Mouse (Mus musculus) left cerebral cortex, postnatal 36 days (tissue): Measurements from ENCODE around the gene Mrps18c. TPM values are rescaled to one million over a fixed set of nuclear protein-coding genes. Genes with fewer than 3 reads are reported as not detected.
A peak's percentile ranks its signal among the peaks of the same experiment; 100 is the strongest.

Experiments used
- DNase-seq, 2 experiments: peaks; one replicate each; pipeline ENCODE4 v3.0.0; 2021 to 2022; ENCODE audit warnings: low spot score in 2 of 2, mixed read lengths in 1 of 2
- intact Hi-C: fragments of 180-260 bp; cut with DNase I; formaldehyde crosslinking; loops from one replicate; pipeline ENCODE4 v1.15.1; 2025
- total RNA-seq, 2 experiments: library from RNA; stranded (reverse); gene quantifications; 2 replicates each; pipeline ENCODE4 v1.2.3; 2021

Mrps18c gene
- total RNA-seq = 10 to 100 TPM; 49.4 to 50.8 TPM

DNA sequence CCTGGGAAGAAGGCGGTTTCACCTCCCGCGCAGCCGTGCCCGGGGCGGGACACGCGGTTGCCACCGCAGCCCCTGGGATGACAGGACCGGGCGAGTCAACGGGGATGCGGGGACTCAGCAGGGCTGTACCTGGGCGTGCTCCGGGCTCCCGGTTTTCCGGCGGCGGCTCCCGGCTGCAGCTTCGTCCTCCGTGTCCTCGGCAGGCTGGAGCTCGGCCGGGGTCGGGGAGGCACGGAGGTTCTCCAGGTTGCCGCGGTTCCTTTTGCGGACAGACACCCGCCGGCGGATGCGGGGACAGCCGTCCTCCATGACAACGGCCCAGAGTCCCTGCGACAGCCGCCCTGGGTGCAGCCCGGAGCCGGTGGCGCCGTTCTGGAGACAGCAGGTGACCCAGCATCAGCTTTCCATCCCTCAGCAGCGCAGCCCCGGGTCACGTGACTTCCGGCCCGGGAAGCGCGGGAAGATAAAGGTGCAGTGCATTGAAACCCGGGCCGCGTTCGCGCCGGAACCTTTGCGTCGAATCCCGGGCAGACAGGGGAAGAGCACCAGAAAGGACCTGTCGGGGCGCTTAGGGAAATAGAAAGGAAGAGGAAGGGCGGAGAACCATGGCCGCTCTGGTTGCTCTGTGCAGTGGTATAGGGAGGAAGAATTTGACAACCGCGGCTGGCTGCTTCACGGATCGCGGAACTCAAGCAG is at the start of gene Mrps18c, which contains the start of gene Helq:
TSS of gene Mrps18c (plus strand) at position 463 of the 696 bp plus-strand sequence.
TSS of gene Helq (minus strand) at position 434 of the 696 bp plus-strand sequence.
- DNase-seq = peak; percentile 92 to 93
- intact Hi-C loops = loop anchor here (2.0 to 10.0 kb wide), 2 partner anchors 48 to 264 kb away; no protein-coding TSS in a partner anchor

DNA sequence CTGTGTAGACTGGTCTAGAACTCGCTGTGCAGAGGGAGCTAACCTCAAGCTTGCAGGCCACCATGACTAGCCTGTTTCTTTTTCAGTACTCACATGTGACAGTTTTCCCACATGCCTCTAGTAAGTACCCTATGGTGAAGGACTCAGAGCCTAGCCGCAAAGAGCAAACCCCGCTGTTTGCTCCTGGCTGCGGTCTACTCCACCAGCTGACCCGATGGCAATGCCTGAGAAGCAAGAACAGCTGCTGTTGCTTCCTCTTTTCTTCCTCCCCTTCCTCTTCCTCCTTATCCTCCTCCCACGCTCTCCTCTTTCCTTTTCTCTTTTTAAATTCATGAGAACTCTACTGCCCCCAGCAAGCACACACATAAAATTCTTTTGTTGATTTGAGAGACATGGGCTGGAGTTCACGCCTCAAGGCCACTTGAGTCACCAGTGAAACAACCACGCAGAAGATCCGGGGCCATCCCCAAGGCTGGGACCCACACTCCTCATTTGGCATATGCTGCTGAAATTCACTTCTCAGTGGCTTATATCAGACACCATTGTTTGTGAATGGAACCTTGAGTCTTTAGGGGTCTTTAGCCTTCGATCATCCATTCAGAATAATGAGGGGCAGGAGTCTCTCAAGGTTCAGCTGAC is 47.7 kb upstream of the Mrps18c start:
- intact Hi-C loops = no loop called here

DNA sequence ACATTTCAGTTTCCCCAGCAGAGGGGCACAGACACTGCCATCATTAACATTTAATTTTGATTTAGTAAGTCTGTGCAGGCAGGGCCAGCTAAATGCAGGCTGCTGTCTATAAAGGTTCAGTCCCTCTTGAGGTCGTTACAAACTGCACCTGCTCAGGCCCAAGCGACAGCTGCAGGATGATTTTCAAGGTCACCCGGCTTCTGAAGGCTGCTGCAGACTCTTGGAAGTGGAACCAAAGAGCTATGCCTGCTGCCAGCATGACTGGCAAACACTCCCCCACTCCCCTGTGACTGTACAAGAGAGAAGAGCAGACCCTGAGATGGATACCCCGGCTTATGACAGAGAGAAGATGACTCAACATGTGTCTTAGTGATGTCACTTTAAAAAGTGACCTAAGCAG is 46.8 kb upstream of the Mrps18c start:
- intact Hi-C loops = no loop called here
- no peak for DNase-seq

More for the DNA sequence above, 47.7 kb upstream of the Mrps18c start:
- no peak for DNase-seq

DNA sequence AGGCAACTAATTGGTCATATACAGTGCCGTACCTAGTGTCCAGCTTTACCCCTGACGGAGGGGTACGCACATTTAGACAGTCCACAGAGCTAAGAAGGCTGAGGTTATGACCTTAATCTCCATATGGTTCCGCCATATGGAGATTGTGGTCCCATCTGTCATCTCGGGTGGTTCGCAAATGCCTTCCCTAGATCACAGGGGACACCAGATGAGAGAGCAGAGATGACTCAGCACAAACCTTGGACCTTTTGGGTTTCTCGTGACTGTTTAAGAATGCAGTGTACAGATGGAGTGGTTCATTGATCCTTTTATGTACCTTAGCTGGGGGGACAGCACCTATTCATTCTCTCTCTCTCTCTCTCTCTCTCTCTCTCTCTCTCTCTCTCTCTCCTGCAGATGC is 45.0 kb upstream of the Mrps18c start:
- DNase-seq = no peak
- intact Hi-C loops = no loop called here

DNA sequence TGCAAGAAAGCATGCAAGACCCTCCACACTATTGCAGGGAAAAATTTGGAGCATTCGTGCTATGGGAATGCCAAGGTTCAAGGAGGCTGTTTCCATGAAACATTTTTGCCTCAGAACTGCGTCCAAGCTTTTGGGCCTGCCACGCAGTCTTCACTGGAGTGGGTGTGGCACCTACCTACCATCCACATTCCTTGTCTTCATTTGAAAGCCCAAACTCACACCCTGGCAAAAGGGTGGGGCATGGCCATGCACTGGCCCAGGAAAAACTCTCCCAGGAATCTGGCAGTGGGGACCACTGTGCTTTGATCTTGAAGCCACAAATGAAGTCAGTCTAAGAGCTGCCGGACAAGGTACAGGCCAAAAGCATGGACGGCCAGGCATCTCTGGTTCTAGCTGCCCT is 40.3 kb upstream of the Mrps18c start:
- DNase-seq = no peak
- intact Hi-C loops = no loop called here

DNA sequence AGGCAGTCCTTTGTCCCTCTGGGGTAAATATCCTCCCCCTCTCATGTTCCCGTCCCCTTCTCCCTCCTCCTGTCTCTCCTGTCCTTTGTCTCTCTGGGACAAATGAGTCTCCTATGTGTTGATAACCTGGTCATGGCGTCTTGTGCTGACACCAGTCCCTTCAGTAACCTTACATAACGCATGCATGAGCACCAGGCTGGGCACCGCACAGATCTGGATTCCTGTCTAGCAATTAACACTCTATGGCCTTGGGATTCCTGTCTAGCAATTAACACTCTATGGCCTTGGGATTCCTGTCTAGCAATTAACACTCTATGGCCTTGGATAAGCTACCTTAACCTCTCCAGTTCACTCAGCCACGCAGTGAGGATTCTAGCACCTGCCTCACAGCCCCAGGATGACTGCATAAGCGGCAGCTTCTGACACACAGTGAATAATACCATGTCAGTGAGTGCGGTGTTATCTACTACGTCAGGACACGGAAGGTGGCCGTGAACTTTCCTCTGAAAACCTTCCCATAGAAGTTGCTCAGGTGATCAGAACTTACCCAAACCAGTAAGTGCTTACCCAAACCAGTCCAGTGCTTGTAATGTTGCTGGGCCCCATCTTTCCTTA is 38.3 kb upstream of the Mrps18c start:
- intact Hi-C loops = no loop called here
- no peak for DNase-seq

DNA sequence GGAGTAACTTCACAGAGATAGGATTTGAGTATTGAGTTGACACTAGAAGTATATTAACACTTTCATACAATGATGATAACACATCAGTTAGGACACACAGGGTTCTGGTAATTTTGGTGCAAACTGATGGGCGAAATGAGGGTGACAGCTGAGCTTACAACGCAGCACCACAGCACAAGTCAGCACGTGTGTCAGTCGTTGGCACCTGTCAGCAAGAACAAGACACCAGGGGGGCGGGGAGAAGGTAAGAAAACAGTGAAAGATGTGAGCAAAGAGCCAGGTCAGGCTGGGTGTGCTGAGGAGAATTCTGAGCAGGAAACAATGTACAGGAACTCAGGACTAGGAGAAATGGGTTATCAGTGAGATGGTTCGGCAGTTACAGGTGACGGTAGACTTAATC is 36.7 kb upstream of the Mrps18c start:
- intact Hi-C loops = no loop called here
- DNase-seq = no peak

DNA sequence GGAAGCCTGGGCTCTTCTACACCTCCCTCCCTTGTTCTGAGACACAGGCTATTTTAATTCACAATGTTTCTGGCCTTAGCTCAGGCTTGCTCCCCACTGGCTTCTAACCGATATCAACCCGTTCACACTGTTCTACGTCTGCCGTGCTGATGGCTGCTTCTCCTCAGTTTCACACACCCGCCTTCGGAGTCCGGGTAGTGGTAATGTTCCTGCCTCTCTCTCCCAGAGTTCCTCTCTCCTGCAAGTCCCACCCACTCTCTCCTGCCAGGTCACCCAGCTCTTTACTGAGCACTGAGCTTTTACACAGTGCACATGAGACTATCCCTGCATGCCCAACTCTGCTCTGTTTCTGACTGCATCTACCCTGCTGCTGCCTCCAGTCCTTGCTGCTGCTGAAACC is 32.4 kb upstream of the Mrps18c start:
- intact Hi-C loops = no loop called here
- DNase-seq = peak in 1 of 2 experiments; percentile 32

DNA sequence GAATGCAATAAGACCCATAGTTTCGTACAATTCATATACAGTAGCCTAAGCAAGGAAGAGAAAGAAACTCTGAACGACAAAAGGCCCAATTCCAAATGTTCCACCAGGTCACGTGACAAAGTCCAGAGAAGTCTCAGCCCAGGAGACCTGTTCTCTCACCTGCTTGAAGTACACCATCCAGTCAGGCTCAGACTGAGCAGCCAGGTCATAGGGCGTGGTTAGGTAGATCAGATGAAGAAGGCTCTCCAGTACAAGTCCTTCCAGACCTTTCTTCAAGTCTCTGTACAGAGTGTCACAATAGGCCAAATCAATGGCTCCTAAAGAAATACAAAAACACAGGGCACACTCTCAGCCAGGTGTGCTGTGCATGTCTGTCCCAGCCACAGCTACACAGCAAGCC is 26.9 kb upstream of the Mrps18c start:
- intact Hi-C loops = no loop called here
- no peak for DNase-seq

DNA sequence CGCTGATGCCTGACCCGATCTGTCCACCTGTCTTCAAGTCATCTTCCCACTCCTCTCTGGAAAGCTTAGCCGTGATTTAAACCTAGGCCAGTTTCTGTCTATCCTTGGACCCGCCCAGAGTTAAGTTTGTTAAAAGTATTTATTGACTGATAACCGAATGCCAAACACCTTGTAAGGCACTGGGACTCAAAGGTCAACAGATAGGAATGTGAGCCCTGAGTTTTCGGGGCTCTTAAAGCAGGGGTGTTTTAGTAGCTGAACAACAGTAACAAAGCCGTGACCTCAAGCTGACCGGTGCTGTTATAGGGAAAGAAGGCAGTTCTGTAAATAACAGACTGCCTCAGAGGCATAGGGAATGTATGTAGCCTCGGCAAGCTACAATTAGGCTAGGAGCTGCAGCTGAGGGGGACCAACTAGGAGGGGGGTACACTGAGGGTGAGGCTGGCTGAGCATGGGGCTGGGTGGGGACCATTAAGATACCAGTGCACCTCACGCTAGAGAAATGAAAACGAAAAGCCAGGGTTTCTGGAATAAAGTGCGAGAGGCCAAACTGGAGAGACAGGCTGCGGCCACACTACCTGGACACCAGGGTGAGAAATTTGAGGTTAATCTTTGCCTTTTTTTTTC is 22.5 kb upstream of the Mrps18c start:
- intact Hi-C loops = no loop called here
- DNase-seq = no peak

DNA sequence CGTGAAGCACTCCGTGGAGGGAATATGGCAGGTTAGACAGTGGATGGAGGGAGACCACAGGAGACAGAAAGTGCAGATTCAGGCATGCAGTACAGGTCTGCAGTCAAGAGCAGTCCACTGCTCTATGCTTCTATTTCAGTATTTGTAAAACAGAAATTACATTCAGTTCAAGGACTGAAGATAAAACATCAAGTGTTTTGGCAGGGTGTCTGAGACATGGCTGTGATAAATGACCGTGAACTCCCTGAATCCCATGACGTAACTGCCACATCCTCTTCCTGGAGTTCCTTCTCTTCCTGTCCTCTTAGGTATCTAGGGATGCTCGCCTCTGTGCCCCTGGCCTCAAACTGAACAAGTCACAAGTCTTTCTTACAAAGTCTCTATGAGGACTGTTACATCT is 21.5 kb upstream of the Mrps18c start:
- intact Hi-C loops = no loop called here
- DNase-seq = no peak

DNA sequence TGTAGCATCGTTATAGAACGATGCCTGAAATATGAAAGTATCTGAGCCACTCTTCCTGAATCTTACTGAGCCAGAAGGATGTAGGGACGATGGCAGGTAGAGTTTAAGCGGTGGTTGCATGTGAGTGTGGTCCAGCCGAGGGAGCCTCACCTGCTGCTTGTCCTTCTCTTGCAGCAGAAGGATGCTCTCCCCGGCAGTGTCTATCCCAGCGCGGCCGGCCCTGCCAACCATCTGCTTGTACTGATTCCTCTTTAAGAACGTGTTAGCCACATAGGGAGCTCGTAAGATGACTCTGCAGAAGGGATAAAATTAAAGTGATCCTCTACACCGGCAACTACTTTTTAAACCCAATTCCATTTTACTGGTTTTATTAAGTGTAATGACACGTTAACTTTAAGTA is 19.4 kb upstream of the Mrps18c start:
- no peak for DNase-seq
- intact Hi-C loops = no loop called here

DNA sequence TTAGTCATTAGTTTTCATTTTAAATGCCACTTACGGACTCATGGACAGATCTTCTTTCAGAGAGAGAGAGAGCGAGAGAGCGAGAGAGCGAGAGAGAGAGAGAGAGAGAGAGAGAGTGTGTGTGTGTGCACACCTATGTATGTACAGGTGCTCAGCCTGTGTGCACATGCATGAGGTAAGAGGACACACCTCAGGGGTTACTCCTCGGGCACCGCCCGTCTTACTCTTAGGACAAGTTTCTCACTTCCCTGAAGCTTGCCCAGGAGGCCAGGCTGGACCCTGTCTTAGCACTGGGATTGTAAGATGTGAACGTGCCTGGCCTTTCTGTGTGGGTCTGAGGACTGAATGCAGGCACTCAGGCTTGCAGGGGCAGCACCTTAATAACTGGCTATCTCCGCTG is 10.9 kb upstream of the Mrps18c start:
- DNase-seq = no peak
- intact Hi-C loops = no loop called here

DNA sequence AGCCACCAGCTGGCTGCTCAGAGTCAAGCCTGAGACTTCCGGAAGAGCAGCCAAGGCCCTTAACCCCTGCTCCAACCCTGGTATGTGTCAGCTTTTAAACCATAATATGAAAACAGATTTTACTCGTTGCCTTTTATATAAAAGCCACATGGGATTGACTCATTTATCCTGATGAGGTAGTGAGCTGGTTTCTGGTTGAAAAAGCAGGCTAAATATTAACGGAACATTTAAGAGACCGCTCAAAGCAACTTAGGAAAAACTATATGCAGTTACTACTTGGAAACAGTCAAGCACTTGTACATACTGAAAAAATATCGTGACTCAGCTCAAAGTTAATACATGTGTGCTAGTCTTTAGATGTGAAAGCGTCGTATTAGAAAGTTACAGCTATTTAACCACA is 6.2 kb upstream of the Mrps18c start:
- DNase-seq = no peak

DNA sequence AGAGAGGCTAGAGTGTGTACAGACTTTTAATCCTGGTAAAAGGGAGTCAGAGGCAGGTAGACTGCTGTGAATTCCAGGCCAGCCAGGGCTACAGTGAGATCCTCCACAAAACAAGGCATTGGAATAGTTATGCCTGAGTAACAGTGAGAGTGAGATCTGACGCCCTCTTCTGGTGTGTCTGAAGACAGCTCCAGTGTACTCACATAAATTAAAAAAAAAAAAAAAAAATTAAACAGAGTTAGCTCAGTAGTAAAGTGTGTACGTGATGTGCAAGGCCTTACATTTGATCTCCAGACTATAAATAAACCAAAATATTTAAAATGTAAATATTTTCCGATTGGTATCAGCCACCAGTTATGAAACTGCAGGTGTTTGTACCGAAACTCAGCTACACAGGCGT is 4.3 kb upstream of the Mrps18c start:
- intact Hi-C loops = loop anchor here (10.0 kb wide), 1 partner anchor 259 kb away; no protein-coding TSS in a partner anchor
- DNase-seq = no peak

More for the DNA sequence above, 6.2 kb upstream of the Mrps18c start:
- intact Hi-C loops = loop anchor here (10.0 kb wide), 1 partner anchor 257 kb away; no protein-coding TSS in a partner anchor

DNA sequence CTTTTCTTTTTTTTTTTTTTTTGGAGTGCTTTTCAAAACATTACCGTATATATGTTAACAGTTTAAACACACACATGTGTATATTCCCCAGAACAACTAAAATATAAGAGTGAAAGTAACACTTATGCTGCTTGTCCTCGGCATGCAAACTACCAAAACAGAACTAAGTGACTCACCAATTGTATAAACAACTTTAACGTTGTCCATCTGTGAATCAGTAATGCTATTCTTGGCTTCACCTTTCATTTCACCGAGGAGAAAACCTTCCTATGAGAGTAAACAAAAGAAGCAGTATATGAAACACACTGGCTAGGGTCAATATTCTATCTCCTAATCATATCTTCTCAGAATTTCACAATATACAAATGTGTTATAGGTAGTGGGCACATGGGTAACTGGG is 19.9 kb downstream of the Mrps18c start:
- DNase-seq = no peak
- intact Hi-C loops = no loop called here

DNA sequence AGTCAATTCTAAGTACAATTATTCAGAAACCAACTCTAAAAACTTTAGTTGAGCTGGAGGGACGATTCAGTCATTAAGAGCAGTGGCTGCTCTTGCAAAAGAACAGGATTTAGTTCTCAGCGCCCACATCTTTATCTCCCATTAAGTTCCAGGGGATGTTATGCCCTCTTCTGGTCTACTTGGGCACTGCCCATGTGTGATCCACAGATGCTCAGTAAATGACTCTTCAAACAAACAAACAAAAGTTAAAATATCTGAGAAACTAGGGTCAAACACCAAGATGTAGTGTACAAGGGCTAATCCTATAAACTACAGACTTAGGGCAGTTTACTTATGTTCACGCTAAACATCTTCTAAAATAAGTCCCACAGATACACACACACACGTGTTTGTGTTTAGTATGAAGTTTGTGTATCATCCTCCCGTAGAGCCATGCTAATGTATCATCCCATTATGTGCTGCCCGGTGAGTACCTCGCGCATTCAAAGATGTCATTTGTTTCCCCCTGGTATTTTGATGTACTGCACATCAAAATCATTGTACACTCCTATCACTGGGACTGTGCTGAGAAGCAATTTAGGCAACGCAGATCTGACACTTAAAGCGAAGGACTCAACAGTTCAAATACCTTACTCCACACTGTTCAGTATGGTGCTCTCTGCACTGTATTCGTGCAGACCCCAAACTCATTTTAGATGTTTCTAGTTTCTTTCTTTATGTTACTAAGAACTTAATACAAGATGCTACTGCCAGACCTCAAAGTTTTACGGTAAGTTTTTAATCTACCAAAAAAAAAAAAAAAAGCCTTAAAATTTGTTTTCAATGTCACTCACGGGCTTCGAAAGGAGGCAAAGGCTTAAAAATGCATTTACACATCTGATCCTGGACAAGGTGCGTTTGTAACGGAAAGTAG is 21.4 kb downstream of the Mrps18c start:
- DNase-seq = no peak
- intact Hi-C loops = no loop called here

DNA sequence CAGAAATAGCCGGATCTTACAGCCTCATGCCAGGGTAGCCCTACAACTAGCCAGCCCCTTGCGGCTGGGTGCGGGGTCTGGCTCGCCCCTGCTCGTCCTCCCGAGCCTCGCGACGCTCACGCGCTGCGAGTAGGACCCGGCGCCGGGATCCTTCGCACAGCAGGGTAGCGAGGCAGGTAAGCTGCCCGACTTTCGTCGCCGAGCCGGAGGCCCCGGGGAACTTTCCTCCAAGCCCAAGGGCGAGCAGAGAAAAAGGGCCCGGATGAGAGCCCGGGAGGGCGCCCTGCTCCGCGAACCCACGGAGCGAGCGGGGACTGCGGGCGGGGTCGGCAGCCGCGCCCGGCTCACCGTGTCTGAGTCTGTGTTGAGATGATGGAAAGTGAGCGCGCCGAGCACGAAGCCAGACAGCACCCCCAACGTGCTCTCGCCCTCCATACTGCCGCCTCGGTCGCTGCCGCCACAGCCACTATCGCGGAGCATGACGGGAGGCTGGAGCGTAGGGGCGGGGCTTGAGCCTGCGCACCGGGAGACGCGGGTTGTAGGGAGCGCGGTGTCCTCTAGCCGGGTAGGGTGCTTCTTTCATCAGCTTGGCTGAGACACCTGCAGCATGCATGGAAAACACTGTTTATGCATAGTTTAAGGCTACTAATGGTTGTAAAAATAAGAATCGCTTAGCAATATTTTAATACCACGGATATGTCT is 22.2 kb downstream of the Mrps18c start, which contains the start of gene Abraxas1:
TSS of gene Abraxas1 (minus strand) at position 483 of the 702 bp plus-strand sequence.
- DNase-seq = peak; percentile 85 to 90
- intact Hi-C loops = no loop called here

DNA sequence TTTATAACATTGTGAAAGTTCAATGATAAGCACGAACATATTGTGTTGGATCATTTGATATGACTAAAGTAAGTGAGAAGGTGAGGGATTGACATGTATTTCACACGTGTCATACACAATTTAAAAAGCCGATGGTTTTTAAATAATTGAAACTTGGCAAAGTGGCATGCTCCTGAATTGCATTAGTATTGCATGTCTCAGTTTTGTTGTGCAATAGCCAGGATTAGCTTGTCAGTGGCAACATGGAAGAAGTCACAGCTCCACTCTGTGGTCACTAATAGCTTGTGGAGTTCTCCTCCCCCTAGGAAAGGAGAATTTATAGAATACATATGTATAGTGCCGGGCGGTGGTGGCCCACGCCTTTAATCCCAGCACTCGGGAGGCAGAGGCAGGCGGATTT is 22.9 kb downstream of the Mrps18c start:
- intact Hi-C loops = no loop called here
- DNase-seq = no peak
